Mouse (Mus musculus) kidney, adult 11 months (tissue): Measurements from ENCODE around the gene Cmklr1.

Source experiments
- DNase-seq: peaks from one replicate; pipeline ENCODE4 v3.0.0; 2022

The Cmklr1 gene

GRCm38 (mm10) chr5:113584439-113584838 lies 65.8 kb downstream of the Cmklr1 start:
- no peak for DNase-seq

- no peak for DNase-seq
Observed at GRCm38 (mm10) chr5:113583424-113584162, 66.6 kb downstream of the Cmklr1 start.

- DNase-seq: no peak
Observed at GRCm38 (mm10) chr5:113580801-113581200, 69.4 kb downstream of the Cmklr1 start.

- no peak for DNase-seq
Observed at GRCm38 (mm10) chr5:113580248-113580647, 70.0 kb downstream of the Cmklr1 start.

- no peak for DNase-seq
Observed at GRCm38 (mm10) chr5:113579128-113579527, 71.1 kb downstream of the Cmklr1 start.

GRCm38 (mm10) chr5:113578428-113578827 lies 71.8 kb downstream of the Cmklr1 start:
- no peak for DNase-seq

GRCm38 (mm10) chr5:113577555-113577954 lies 72.7 kb downstream of the Cmklr1 start:
- no peak for DNase-seq

GRCm38 (mm10) chr5:113570056-113570717 lies 80.0 kb downstream of the Cmklr1 start:
- no peak for DNase-seq

GRCm38 (mm10) chr5:113565858-113566257 lies 84.4 kb downstream of the Cmklr1 start:
- DNase-seq: no peak

- DNase-seq: no peak
Observed at GRCm38 (mm10) chr5:113565101-113565854, 84.9 kb downstream of the Cmklr1 start.

GRCm38 (mm10) chr5:113564463-113564862 lies 85.8 kb downstream of the Cmklr1 start:
- DNase-seq: no peak
